Comparison of ENCODE assay signal across 29 mouse cellular contexts in genomic region chr11:95709534-95710040, GRCm38 (mm10).
"Had no signal": no experiment of that assay in that cellular context is flagged by ENCODE, and none has a peak within 500 bp of the region (broad histone marks: within the 10 kb centered on the region; RNA-seq: fewer than 3 reads in every experiment).

No protein-coding gene starts in this region.

- H3K9ac ChIP-seq: limb, embryonic 12.5 days; limb, embryonic 13.5 days; limb, embryonic 15.5 days; liver, embryonic 13.5 days; liver, postnatal 0 days; lung, embryonic 14.5 days; lung, embryonic 15.5 days; midbrain, embryonic 12.5 days; midbrain, embryonic 13.5 days; midbrain, embryonic 15.5 days; neural tube, embryonic 12.5 days; neural tube, embryonic 13.5 days had no signal

- H3K27me3 ChIP-seq: limb, embryonic 12.5 days; limb, embryonic 13.5 days; limb, embryonic 15.5 days; liver, embryonic 13.5 days; lung, embryonic 15.5 days; midbrain, embryonic 12.5 days; midbrain, embryonic 13.5 days; midbrain, embryonic 15.5 days; neural tube, embryonic 12.5 days; neural tube, embryonic 13.5 days had no signal

- H3K4me2 ChIP-seq: limb, embryonic 12.5 days; limb, embryonic 13.5 days; limb, embryonic 15.5 days; liver, embryonic 13.5 days; lung, embryonic 14.5 days; lung, embryonic 15.5 days; midbrain, embryonic 11.5 days; midbrain, embryonic 12.5 days; midbrain, embryonic 13.5 days; midbrain, embryonic 15.5 days; neural tube, embryonic 12.5 days; neural tube, embryonic 13.5 days had no signal

- DNase-seq: left cerebral cortex, postnatal 4 days; liver, embryonic 13.5 days; liver, postnatal 0 days; lung, adult 18-20 months; lung, adult 2 months; lung, embryonic 14.5 days; lung, postnatal 10 days; lung, postnatal 14 days; lung, postnatal 36 days; lung, postnatal 4 days; midbrain, embryonic 14.5 days had no signal

- H3K36me3 ChIP-seq: limb, embryonic 10.5 days; limb, embryonic 12.5 days; limb, embryonic 13.5 days; limb, embryonic 15.5 days; liver, embryonic 13.5 days; lung, embryonic 15.5 days; midbrain, embryonic 10.5 days; midbrain, embryonic 12.5 days; midbrain, embryonic 13.5 days; midbrain, embryonic 15.5 days; neural tube, embryonic 12.5 days; neural tube, embryonic 13.5 days had no signal

- ATAC-seq: liver, postnatal 0 days; lung, postnatal 0 days; midbrain, embryonic 13.5 days; midbrain, embryonic 15.5 days; midbrain, embryonic 16.5 days had no signal

- H3K27ac ChIP-seq: left cerebral cortex, adult 2 months; limb, embryonic 10.5 days; limb, embryonic 12.5 days; limb, embryonic 13.5 days; limb, embryonic 15.5 days; liver, embryonic 13.5 days; lung, embryonic 15.5 days; macrophage; midbrain, embryonic 10.5 days; midbrain, embryonic 12.5 days; midbrain, embryonic 13.5 days; midbrain, embryonic 15.5 days; neural tube, embryonic 12.5 days; neural tube, embryonic 13.5 days had no signal

- H3K4me3 ChIP-seq: left cerebral cortex, adult 2 months; limb, embryonic 10.5 days; limb, embryonic 12.5 days; limb, embryonic 13.5 days; limb, embryonic 15.5 days; liver, embryonic 13.5 days; lung, embryonic 15.5 days; megakaryocyte, embryonic 14.5 days; midbrain, embryonic 10.5 days; midbrain, embryonic 12.5 days; midbrain, embryonic 13.5 days; midbrain, embryonic 15.5 days; myocyte; neural tube, embryonic 12.5 days; neural tube, embryonic 13.5 days had no signal

- H3K9me3 ChIP-seq: limb, embryonic 10.5 days; limb, embryonic 12.5 days; limb, embryonic 13.5 days; limb, embryonic 15.5 days; liver, embryonic 13.5 days; lung, embryonic 15.5 days; megakaryocyte, embryonic 14.5 days; midbrain, embryonic 10.5 days; midbrain, embryonic 12.5 days; midbrain, embryonic 13.5 days; midbrain, embryonic 15.5 days; neural tube, embryonic 12.5 days; neural tube, embryonic 13.5 days had no signal
